Mouse (Mus musculus): Measurements from ENCODE around the gene E130114P18Rik. TPM values are rescaled to one million over a fixed set of nuclear protein-coding genes. Genes with fewer than 3 reads are reported as not detected.

Gene E130114P18Rik
- polyA plus RNA-seq, 1 experiment from 2014 or later, result 28.2 TPM

GRCm38 (mm10) chr4:97589790-97590189 is 188.1 kb downstream of the E130114P18Rik start:
- Histone ChIP-seq H3K9ac (no peak overlapping the region), H3K27ac (no peak overlapping the region), H3K4me3 (no peak overlapping the region), H3K4me2 (replicated peaks) (no peak overlapping the region), H3K36me3 (no peaks in the 10 kb centered on the region), H3K4me1 (peaks cover 7% of the 10 kb centered on the region; the same call in 1 of the 2 replicates), H3K27me3 (no peaks in the 10 kb centered on the region), H3K9me3 (replicated peaks) (no peaks in the 10 kb centered on the region)
- no peak for ATAC-seq (ENCODE audit: low FRiP score)
- 80% methylated on average over 1 of the region's 1 CpGs for WGBS

GRCm38 (mm10) chr4:97587412-97588010 is 190.4 kb downstream of the E130114P18Rik start:
- no peak overlapping the region for H3K27ac ChIP-seq
- no peaks in the 10 kb centered on the region for H3K27me3 ChIP-seq
- H3K36me3 ChIP-seq, result no peaks in the 10 kb centered on the region
- no peak overlapping the region for H3K4me2 ChIP-seq (replicated peaks)
- 69% methylated on average over 9 of the region's 9 CpGs for WGBS
- no peak overlapping the region for H3K9ac ChIP-seq
- H3K4me1 ChIP-seq, result peaks cover 14% of the 10 kb centered on the region
- no peaks in the 10 kb centered on the region for H3K9me3 ChIP-seq (replicated peaks)
- ATAC-seq (ENCODE audit: low FRiP score), result no peak
- H3K4me3 ChIP-seq, result no peak overlapping the region

- H3K4me2 ChIP-seq (replicated peaks), result no peak overlapping the region
- no peaks in the 10 kb centered on the region for H3K36me3 ChIP-seq
- H3K4me1 ChIP-seq, result peaks cover 19% of the 10 kb centered on the region
- ATAC-seq (ENCODE audit: low FRiP score), result no peak
- H3K27me3 ChIP-seq, result no peaks in the 10 kb centered on the region
- H3K9me3 ChIP-seq (replicated peaks), result no peaks in the 10 kb centered on the region
- H3K27ac ChIP-seq, result no peak overlapping the region
- 70% methylated on average over 7 of the region's 7 CpGs for WGBS
- H3K4me3 ChIP-seq, result no peak overlapping the region
- H3K9ac ChIP-seq, result no peak overlapping the region
Measured at GRCm38 (mm10) chr4:97585170-97585569, 192.7 kb downstream of the E130114P18Rik start.

GRCm38 (mm10) chr4:97584445-97585130 is 193.3 kb downstream of the E130114P18Rik start:
- Histone ChIP-seq H3K9ac (peak overlapping the region; percentile 55), H3K27me3 (no peaks in the 10 kb centered on the region), H3K36me3 (no peaks in the 10 kb centered on the region), H3K27ac (peak overlapping the region; percentile 85), H3K9me3 (replicated peaks) (no peaks in the 10 kb centered on the region), H3K4me2 (replicated peaks) (peak overlapping the region; percentile 41), H3K4me3 (peak overlapping the region; percentile 31), H3K4me1 (peaks cover 19% of the 10 kb centered on the region)
- peak; percentile 66; the same call in 1 of the 2 replicates for ATAC-seq (ENCODE audit: low FRiP score)
- WGBS, result 33% methylated on average over 9 of the region's 9 CpGs

GRCm38 (mm10) chr4:97582796-97583430 is 195.0 kb downstream of the E130114P18Rik start:
- peaks cover 28% of the 10 kb centered on the region for H3K4me1 ChIP-seq
- 26% methylated on average over 15 of the region's 15 CpGs for WGBS
- no peaks in the 10 kb centered on the region for H3K27me3 ChIP-seq
- no peaks in the 10 kb centered on the region for H3K9me3 ChIP-seq (replicated peaks)
- H3K27ac ChIP-seq, result peak overlapping the region; percentile 85
- no peaks in the 10 kb centered on the region for H3K36me3 ChIP-seq
- H3K9ac ChIP-seq, result peak overlapping the region; percentile 55
- H3K4me3 ChIP-seq, result peak overlapping the region; percentile 31
- ATAC-seq (ENCODE audit: low FRiP score), result peak; percentile 46
- peak overlapping the region; percentile 41 for H3K4me2 ChIP-seq (replicated peaks)

- WGBS, result 30% methylated on average over 3 of the region's 3 CpGs
- Histone ChIP-seq H3K4me2 (replicated peaks) (peak overlapping the region; percentile 41), H3K4me1 (peaks cover 27% of the 10 kb centered on the region), H3K27ac (peak overlapping the region; percentile 85), H3K9me3 (replicated peaks) (no peaks in the 10 kb centered on the region), H3K27me3 (no peaks in the 10 kb centered on the region), H3K36me3 (no peaks in the 10 kb centered on the region), H3K4me3 (peak overlapping the region; percentile 31), H3K9ac (no peak overlapping the region)
- ATAC-seq (ENCODE audit: low FRiP score), result no peak
Measured at GRCm38 (mm10) chr4:97582064-97582415, 195.8 kb downstream of the E130114P18Rik start.

- Histone ChIP-seq H3K4me2 (replicated peaks) (peak overlapping the region; percentile 41), H3K9me3 (replicated peaks) (no peaks in the 10 kb centered on the region), H3K4me1 (peaks cover 25% of the 10 kb centered on the region), H3K27me3 (no peaks in the 10 kb centered on the region), H3K4me3 (peak overlapping the region; percentile 18), H3K36me3 (no peaks in the 10 kb centered on the region), H3K27ac (peak overlapping the region; percentile 85), H3K9ac (no peak overlapping the region)
- WGBS, result 34% methylated on average over 12 of the region's 12 CpGs
- ATAC-seq (ENCODE audit: low FRiP score), result no peak
Measured at GRCm38 (mm10) chr4:97581314-97582063, 196.4 kb downstream of the E130114P18Rik start.

- no peak overlapping the region for H3K9ac ChIP-seq
- peak overlapping the region; percentile 41 for H3K4me2 ChIP-seq (replicated peaks)
- ATAC-seq (ENCODE audit: low FRiP score), result no peak
- H3K27me3 ChIP-seq, result no peaks in the 10 kb centered on the region
- peak overlapping the region; percentile 85; the same call in 1 of the 2 replicates for H3K27ac ChIP-seq
- no peaks in the 10 kb centered on the region for H3K9me3 ChIP-seq (replicated peaks)
- no peak overlapping the region for H3K4me3 ChIP-seq
- H3K36me3 ChIP-seq, result no peaks in the 10 kb centered on the region
- WGBS, result 75% methylated on average over 7 of the region's 7 CpGs
- H3K4me1 ChIP-seq, result peaks cover 25% of the 10 kb centered on the region
Measured at GRCm38 (mm10) chr4:97580906-97581305, 197.0 kb downstream of the E130114P18Rik start.

GRCm38 (mm10) chr4:97578571-97579165 is 199.2 kb downstream of the E130114P18Rik start:
- Histone ChIP-seq H3K27me3 (no peaks in the 10 kb centered on the region), H3K9ac (no peak overlapping the region), H3K4me1 (peaks cover 27% of the 10 kb centered on the region), H3K27ac (no peak overlapping the region), H3K9me3 (replicated peaks) (no peaks in the 10 kb centered on the region), H3K36me3 (no peaks in the 10 kb centered on the region), H3K4me3 (no peak overlapping the region), H3K4me2 (replicated peaks) (no peak overlapping the region)
- ATAC-seq (ENCODE audit: low FRiP score), result no peak
- WGBS, result 74% methylated on average over 9 of the region's 9 CpGs

- Histone ChIP-seq H3K36me3 (no peaks in the 10 kb centered on the region), H3K4me1 (peaks cover 15% of the 10 kb centered on the region), H3K4me3 (no peak overlapping the region), H3K9me3 (replicated peaks) (no peaks in the 10 kb centered on the region), H3K4me2 (replicated peaks) (no peak overlapping the region), H3K27me3 (no peaks in the 10 kb centered on the region), H3K9ac (no peak overlapping the region), H3K27ac (no peak overlapping the region)
- WGBS, result 68% methylated on average over 5 of the region's 5 CpGs
- ATAC-seq (ENCODE audit: low FRiP score), result no peak
Measured at GRCm38 (mm10) chr4:97577431-97577830, 200.4 kb downstream of the E130114P18Rik start.

- no peaks in the 10 kb centered on the region for H3K36me3 ChIP-seq
- peaks cover 11% of the 10 kb centered on the region for H3K4me1 ChIP-seq
- no peak for ATAC-seq (ENCODE audit: low FRiP score)
- H3K27ac ChIP-seq, result no peak overlapping the region
- H3K9ac ChIP-seq, result no peak overlapping the region
- WGBS, result 39% methylated on average over 5 of the region's 5 CpGs
- no peak overlapping the region for H3K4me2 ChIP-seq (replicated peaks)
- H3K27me3 ChIP-seq, result no peaks in the 10 kb centered on the region
- no peaks in the 10 kb centered on the region for H3K9me3 ChIP-seq (replicated peaks)
- H3K4me3 ChIP-seq, result no peak overlapping the region
Measured at GRCm38 (mm10) chr4:97575447-97575846, 202.4 kb downstream of the E130114P18Rik start.

- H3K27ac ChIP-seq, result no peak overlapping the region
- no peaks in the 10 kb centered on the region for H3K4me1 ChIP-seq
- 71% methylated on average over 3 of the region's 3 CpGs for WGBS
- H3K4me3 ChIP-seq, result no peak overlapping the region
- H3K36me3 ChIP-seq, result no peaks in the 10 kb centered on the region
- H3K4me2 ChIP-seq (replicated peaks), result no peak overlapping the region
- no peaks in the 10 kb centered on the region for H3K27me3 ChIP-seq
- H3K9ac ChIP-seq, result no peak overlapping the region
- no peaks in the 10 kb centered on the region for H3K9me3 ChIP-seq (replicated peaks)
- ATAC-seq (ENCODE audit: low FRiP score), result no peak
Measured at GRCm38 (mm10) chr4:97569320-97569719, 208.6 kb downstream of the E130114P18Rik start.

Data from hindbrain, embryonic 12.5 days (tissue).